Mouse (Mus musculus): ENCODE results near the gene Slc22a2. TPM values are rescaled to one million over a fixed set of nuclear protein-coding genes. Genes with fewer than 3 reads are reported as not detected.
A peak's percentile ranks its signal among the peaks of the same experiment; 100 is the strongest.

The Slc22a2 gene
- polyA plus RNA-seq, 3 experiments from 2014 or later, result 0.43 to 8.6 (median 7.9) TPM

GRCm38 (mm10) chr17:12631771-12632600, 48.1 kb downstream of the Slc22a2 start:
- ATAC-seq, result no peak

GRCm38 (mm10) chr17:12634814-12635213, 50.9 kb downstream of the Slc22a2 start:
- ATAC-seq, result no peak

- no peak for ATAC-seq
Measured at GRCm38 (mm10) chr17:12639585-12639984, 55.7 kb downstream of the Slc22a2 start.

GRCm38 (mm10) chr17:12641087-12641486, 57.2 kb downstream of the Slc22a2 start:
- ATAC-seq, result no peak

GRCm38 (mm10) chr17:12645461-12645860, 61.5 kb downstream of the Slc22a2 start:
- ATAC-seq, result no peak

GRCm38 (mm10) chr17:12652604-12653003, 68.7 kb downstream of the Slc22a2 start:
- no peak for ATAC-seq

- no peak for ATAC-seq
Measured at GRCm38 (mm10) chr17:12654061-12654460, 70.1 kb downstream of the Slc22a2 start.

- peak; percentile 97 for ATAC-seq
Measured at GRCm38 (mm10) chr17:12655826-12656225, 71.9 kb downstream of the Slc22a2 start.

GRCm38 (mm10) chr17:12658784-12659183, 74.9 kb downstream of the Slc22a2 start:
- ATAC-seq, result no peak

- ATAC-seq, result no peak
Measured at GRCm38 (mm10) chr17:12659233-12659632, 75.3 kb downstream of the Slc22a2 start.

- ATAC-seq, result no peak
Measured at GRCm38 (mm10) chr17:12660572-12661260, 76.8 kb downstream of the Slc22a2 start.

GRCm38 (mm10) chr17:12664156-12664555, 80.2 kb downstream of the Slc22a2 start:
- ATAC-seq, result no peak

- ATAC-seq, result no peak
Measured at GRCm38 (mm10) chr17:12668478-12669362, 84.8 kb downstream of the Slc22a2 start.

- ATAC-seq, result no peak
Measured at GRCm38 (mm10) chr17:12669363-12669679, 85.4 kb downstream of the Slc22a2 start.

GRCm38 (mm10) chr17:12671029-12671605, 87.2 kb downstream of the Slc22a2 start:
- ATAC-seq, result no peak

- ATAC-seq, result no peak
Measured at GRCm38 (mm10) chr17:12672285-12672790, 88.4 kb downstream of the Slc22a2 start.

GRCm38 (mm10) chr17:12673871-12674270, 89.9 kb downstream of the Slc22a2 start:
- no peak for ATAC-seq

- peak; percentile 81 for ATAC-seq
Measured at GRCm38 (mm10) chr17:12674980-12675379, 91.0 kb downstream of the Slc22a2 start.

- ATAC-seq, result no peak
Measured at GRCm38 (mm10) chr17:12675646-12676045, 91.7 kb downstream of the Slc22a2 start, which contains the start of gene Slc22a1. TSS of gene Slc22a1 (minus strand) at chr17:12675829.

GRCm38 (mm10) chr17:12677139-12677538, 93.2 kb downstream of the Slc22a2 start:
- peak; percentile 59 for ATAC-seq
